Mouse (Mus musculus): ENCODE results near the gene Rbm8a. TPM values are rescaled to one million over a fixed set of nuclear protein-coding genes. Genes with fewer than 3 reads are reported as not detected.

Gene Rbm8a
- polyA plus RNA-seq, 1 experiment from 2014 or later, result 115 TPM

DNA sequence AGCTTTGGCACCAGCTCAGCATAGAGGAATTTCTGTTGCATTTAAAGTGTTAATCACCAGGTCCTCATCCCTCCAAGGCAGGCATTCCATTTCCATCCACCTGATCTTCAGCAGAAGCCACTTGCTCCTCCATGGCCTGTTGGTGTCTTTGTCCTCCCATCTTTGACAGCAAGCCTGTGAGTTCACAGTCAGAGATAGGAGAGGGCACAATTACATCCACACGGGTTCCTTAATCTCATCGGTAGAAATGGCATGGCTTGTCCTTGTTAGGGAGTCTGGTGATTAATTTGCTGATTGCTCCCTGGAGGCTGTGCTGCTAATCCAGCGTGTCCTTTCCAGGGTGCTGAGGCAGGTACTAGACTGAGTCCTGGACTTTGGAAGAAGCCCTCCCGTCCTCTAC, 43.8 kb downstream of the Rbm8a start:
- H3K27ac ChIP-seq (ENCODE audit: low read depth, low read length), result no peak overlapping the region
- 64% methylated on average over 4 of the region's 4 CpGs for WGBS
- no peaks in the 10 kb centered on the region for H3K27me3 ChIP-seq (ENCODE audit: control insufficient read depth, insufficient read depth, low read length)
- no peak for ATAC-seq (ENCODE audit: low read depth)
- no peak overlapping the region for H3K4me2 ChIP-seq (ENCODE audit: low read depth, low read length)
- H3K4me3 ChIP-seq (ENCODE audit: low read depth, low read length), result no peak overlapping the region
- H3K4me1 ChIP-seq (ENCODE audit: control insufficient read depth, insufficient read depth, low read length), result no peaks in the 10 kb centered on the region
- no peaks in the 10 kb centered on the region for H3K36me3 ChIP-seq (ENCODE audit: control insufficient read depth, insufficient read depth, low read length)
- H3K9me3 ChIP-seq (ENCODE audit: control insufficient read depth, low read length), result no peaks in the 10 kb centered on the region
- H3K9ac ChIP-seq (replicated peaks; ENCODE audit: low read depth, low read length), result no peak overlapping the region

DNA sequence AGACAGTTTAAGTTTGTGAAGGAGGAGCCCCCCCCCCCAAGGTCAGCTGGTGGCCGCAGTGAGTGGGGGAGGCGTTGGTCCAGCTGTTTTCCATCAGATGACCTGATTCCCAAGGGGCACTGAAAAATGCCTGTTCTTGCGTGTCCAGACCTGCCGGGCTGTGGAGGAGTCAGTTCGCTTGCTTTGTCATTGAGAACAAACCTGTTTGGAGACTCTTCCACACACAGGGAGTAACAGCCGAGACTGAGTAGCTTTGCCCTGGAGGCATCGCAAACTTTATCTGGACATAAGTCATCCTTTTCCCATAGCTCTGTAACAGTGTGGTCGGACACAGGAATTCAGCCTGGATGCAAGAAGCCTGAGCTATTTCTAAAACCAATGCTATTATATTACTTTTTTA, 44.7 kb downstream of the Rbm8a start:
- ATAC-seq (ENCODE audit: low read depth), result no peak
- no peak overlapping the region for H3K4me2 ChIP-seq (ENCODE audit: low read depth, low read length)
- no peaks in the 10 kb centered on the region for H3K4me1 ChIP-seq (ENCODE audit: control insufficient read depth, insufficient read depth, low read length)
- H3K9ac ChIP-seq (replicated peaks; ENCODE audit: low read depth, low read length), result no peak overlapping the region
- no peaks in the 10 kb centered on the region for H3K9me3 ChIP-seq (ENCODE audit: control insufficient read depth, low read length)
- no peak overlapping the region for H3K27ac ChIP-seq (ENCODE audit: low read depth, low read length)
- no peaks in the 10 kb centered on the region for H3K27me3 ChIP-seq (ENCODE audit: control insufficient read depth, insufficient read depth, low read length)
- WGBS, result 68% methylated on average over 8 of the region's 8 CpGs
- no peaks in the 10 kb centered on the region for H3K36me3 ChIP-seq (ENCODE audit: control insufficient read depth, insufficient read depth, low read length)
- H3K4me3 ChIP-seq (ENCODE audit: low read depth, low read length), result no peak overlapping the region

DNA sequence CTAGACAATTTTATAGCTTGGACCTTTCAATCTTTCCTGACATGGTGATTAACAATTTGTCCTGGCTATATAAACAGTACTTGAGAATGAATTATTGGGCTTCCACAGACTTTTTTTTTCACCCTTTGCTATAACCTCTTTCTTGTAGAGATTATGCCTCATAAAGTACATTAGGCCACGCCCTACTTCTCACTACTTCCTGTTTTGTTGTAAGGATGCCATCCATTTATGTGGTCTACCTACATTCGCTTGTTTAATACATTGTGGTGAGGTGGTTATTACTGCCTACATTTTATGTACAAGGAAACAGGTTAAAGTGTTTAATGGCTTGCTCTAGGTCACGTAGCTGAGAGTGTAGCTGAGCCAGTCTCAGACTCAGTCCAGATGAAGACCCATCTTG, 45.4 kb downstream of the Rbm8a start:
- Histone ChIP-seq H3K27me3 (ENCODE audit: control insufficient read depth, insufficient read depth, low read length) (no peaks in the 10 kb centered on the region), H3K27ac (ENCODE audit: low read depth, low read length) (no peak overlapping the region), H3K9ac (replicated peaks; ENCODE audit: low read depth, low read length) (no peak overlapping the region), H3K4me2 (ENCODE audit: low read depth, low read length) (no peak overlapping the region), H3K4me1 (ENCODE audit: control insufficient read depth, insufficient read depth, low read length) (no peaks in the 10 kb centered on the region), H3K36me3 (ENCODE audit: control insufficient read depth, insufficient read depth, low read length) (no peaks in the 10 kb centered on the region), H3K9me3 (ENCODE audit: control insufficient read depth, low read length) (no peaks in the 10 kb centered on the region), H3K4me3 (ENCODE audit: low read depth, low read length) (no peak overlapping the region)
- no peak for ATAC-seq (ENCODE audit: low read depth)
- 70% methylated on average over 3 of the region's 3 CpGs for WGBS

DNA sequence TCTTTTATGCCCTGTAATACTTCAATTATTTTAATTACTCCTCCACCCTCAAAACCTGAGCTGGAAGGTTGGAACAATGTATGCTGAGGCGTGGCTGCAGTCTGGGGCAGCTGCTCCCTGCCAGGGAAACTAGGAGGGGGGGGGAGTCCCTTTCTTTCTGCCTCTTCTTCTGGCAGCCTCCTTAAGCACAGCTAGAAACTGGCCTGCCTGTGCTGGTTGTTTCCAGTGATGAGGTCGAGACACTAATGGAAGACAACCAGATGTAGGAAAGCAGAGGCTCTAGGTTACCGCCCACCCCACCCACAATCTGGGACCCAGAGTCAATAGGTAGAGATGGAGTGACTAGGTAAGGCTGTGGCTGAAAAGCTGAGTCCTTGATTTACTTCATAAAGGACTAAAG, 46.0 kb downstream of the Rbm8a start:
- Histone ChIP-seq H3K4me3 (ENCODE audit: low read depth, low read length) (no peak overlapping the region), H3K4me2 (ENCODE audit: low read depth, low read length) (no peak overlapping the region), H3K4me1 (ENCODE audit: control insufficient read depth, insufficient read depth, low read length) (no peaks in the 10 kb centered on the region), H3K9ac (replicated peaks; ENCODE audit: low read depth, low read length) (no peak overlapping the region), H3K27ac (ENCODE audit: low read depth, low read length) (no peak overlapping the region), H3K36me3 (ENCODE audit: control insufficient read depth, insufficient read depth, low read length) (no peaks in the 10 kb centered on the region), H3K27me3 (ENCODE audit: control insufficient read depth, insufficient read depth, low read length) (no peaks in the 10 kb centered on the region), H3K9me3 (ENCODE audit: control insufficient read depth, low read length) (no peaks in the 10 kb centered on the region)
- WGBS, result 32% methylated on average over 3 of the region's 3 CpGs
- no peak for ATAC-seq (ENCODE audit: low read depth)

DNA sequence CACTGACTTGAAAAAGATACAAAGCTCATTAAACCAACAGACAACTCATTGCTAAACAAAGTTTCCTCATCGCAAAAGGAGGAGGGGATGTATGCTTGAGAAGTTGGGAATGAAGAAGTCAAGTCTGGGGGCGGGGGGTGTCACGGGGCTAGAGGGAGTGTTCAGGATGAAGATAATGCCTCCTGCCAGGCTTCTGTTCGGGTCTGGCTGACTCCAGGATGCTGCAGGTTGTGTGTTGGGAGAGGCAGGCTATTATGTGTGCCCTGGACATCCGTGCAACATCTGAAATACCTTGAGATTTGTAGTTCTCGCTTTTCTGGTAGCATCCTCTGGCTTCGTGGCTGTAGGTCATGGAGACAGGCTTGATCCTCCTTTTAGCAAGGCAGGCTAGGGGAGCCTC, 48.7 kb downstream of the Rbm8a start:
- no peak overlapping the region for H3K27ac ChIP-seq (ENCODE audit: low read depth, low read length)
- no peaks in the 10 kb centered on the region for H3K36me3 ChIP-seq (ENCODE audit: control insufficient read depth, insufficient read depth, low read length)
- no peak overlapping the region for H3K9ac ChIP-seq (replicated peaks; ENCODE audit: low read depth, low read length)
- H3K4me1 ChIP-seq (ENCODE audit: control insufficient read depth, insufficient read depth, low read length), result no peaks in the 10 kb centered on the region
- no peak overlapping the region for H3K4me3 ChIP-seq (ENCODE audit: low read depth, low read length)
- no peak for ATAC-seq (ENCODE audit: low read depth)
- no peaks in the 10 kb centered on the region for H3K9me3 ChIP-seq (ENCODE audit: control insufficient read depth, low read length)
- H3K4me2 ChIP-seq (ENCODE audit: low read depth, low read length), result no peak overlapping the region
- 69% methylated on average over 7 of the region's 7 CpGs for WGBS
- H3K27me3 ChIP-seq (ENCODE audit: control insufficient read depth, insufficient read depth, low read length), result no peaks in the 10 kb centered on the region

DNA sequence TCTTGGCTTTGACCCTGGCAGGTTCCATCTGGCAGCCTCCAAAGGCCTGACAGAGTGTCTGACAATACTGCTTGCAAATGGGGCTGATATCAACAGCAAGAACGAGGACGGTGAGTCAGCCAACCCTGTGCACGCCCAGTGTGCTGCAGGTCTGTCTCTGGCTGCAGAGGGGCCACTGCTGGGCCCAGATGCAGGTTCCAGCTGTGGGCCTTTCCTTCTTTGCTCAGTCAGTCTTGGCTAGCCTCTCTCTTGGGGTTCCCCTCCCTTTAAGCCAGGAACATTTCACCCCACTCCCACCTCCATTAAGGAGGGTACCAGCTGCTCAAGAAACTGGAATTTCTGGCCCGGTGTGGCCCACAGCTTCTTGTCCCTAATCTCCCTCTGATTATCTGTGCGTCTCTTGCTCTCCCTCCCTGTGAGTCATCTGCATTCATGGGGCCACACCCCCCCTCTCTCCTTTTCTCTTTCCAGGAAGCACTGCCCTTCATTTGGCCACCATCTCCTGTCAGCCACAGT, 49.5 kb downstream of the Rbm8a start:
- no peak overlapping the region for H3K4me3 ChIP-seq (ENCODE audit: low read depth, low read length)

DNA sequence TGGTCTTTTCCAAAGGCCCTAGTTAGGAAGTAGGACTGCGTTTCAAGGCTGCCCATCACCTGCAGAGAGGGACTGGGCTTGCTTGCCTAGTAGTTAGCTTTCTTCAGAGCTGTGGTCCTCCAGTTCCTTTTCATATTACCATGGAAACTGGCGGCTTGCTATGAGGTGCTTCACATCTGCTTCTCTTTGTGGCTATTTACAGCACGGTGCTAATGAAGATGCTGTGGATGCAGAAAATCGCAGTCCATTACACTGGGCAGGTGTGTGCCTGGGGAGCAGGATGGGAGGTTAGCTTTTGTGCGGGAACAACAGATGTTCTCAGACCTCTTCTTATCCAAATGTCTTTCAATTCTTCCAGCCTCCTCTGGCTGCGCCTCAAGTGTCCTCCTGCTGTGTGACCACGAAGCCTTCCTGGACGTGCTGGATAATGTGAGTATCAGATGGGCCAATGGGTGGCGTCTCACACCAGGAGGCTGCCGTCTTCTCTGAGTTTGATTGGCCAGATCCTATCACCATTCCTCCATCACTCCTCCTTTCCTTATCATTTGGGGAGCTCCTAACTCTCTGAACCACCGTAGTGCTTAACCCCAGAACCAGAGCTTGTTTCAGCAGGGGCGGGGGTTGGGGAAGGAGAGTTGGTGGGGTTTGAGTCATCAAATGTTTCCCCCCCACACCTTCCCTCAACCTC, 50.7 kb downstream of the Rbm8a start:
- H3K4me2 ChIP-seq (ENCODE audit: low read depth, low read length), result no peak overlapping the region
- 0 out of 2 replicates have a peak, but pooled peaks have one; percentile 24 for ATAC-seq (ENCODE audit: low read depth)

More for the DNA sequence above, 49.5 kb downstream of the Rbm8a start:
- Histone ChIP-seq H3K36me3 (ENCODE audit: control insufficient read depth, insufficient read depth, low read length) (no peaks in the 10 kb centered on the region), H3K27me3 (ENCODE audit: control insufficient read depth, insufficient read depth, low read length) (no peaks in the 10 kb centered on the region), H3K27ac (ENCODE audit: low read depth, low read length) (no peak overlapping the region), H3K4me1 (ENCODE audit: control insufficient read depth, insufficient read depth, low read length) (no peaks in the 10 kb centered on the region), H3K9me3 (ENCODE audit: control insufficient read depth, low read length) (no peaks in the 10 kb centered on the region), H3K9ac (replicated peaks; ENCODE audit: low read depth, low read length) (no peak overlapping the region), H3K4me2 (ENCODE audit: low read depth, low read length) (no peak overlapping the region)
- WGBS, result 41% methylated on average over 5 of the region's 5 CpGs
- no peak for ATAC-seq (ENCODE audit: low read depth)

More for the DNA sequence above, 50.7 kb downstream of the Rbm8a start:
- WGBS, result 15% methylated on average over 12 of the region's 12 CpGs
- H3K4me1 ChIP-seq (ENCODE audit: control insufficient read depth, insufficient read depth, low read length), result no peaks in the 10 kb centered on the region
- H3K27ac ChIP-seq (ENCODE audit: low read depth, low read length), result no peak overlapping the region
- no peak overlapping the region for H3K4me3 ChIP-seq (ENCODE audit: low read depth, low read length)
- H3K9me3 ChIP-seq (ENCODE audit: control insufficient read depth, low read length), result no peaks in the 10 kb centered on the region
- H3K9ac ChIP-seq (replicated peaks; ENCODE audit: low read depth, low read length), result no peak overlapping the region
- H3K27me3 ChIP-seq (ENCODE audit: control insufficient read depth, insufficient read depth, low read length), result no peaks in the 10 kb centered on the region
- H3K36me3 ChIP-seq (ENCODE audit: control insufficient read depth, insufficient read depth, low read length), result no peaks in the 10 kb centered on the region

Other genes starting within 250 kb of the Rbm8a start
- gene BC107364, start 177.6 kb upstream of the Rbm8a start, polyA plus RNA-seq (2014; fragmentation: Nextera tagmentation; extraction: Ambion mirVana), result not detected in 2 replicates
- gene Hfe2, start 104.8 kb upstream of the Rbm8a start, polyA plus RNA-seq (2014; fragmentation: Nextera tagmentation; extraction: Ambion mirVana), result 1.3 and 2.0 TPM in 2 replicates
- gene Txnip, start 72.0 kb upstream of the Rbm8a start, polyA plus RNA-seq (2014; fragmentation: Nextera tagmentation; extraction: Ambion mirVana), result 48.9 and 75.6 TPM in 2 replicates
- gene Gm16253, start 52.9 kb upstream of the Rbm8a start, polyA plus RNA-seq (2014; fragmentation: Nextera tagmentation; extraction: Ambion mirVana), result 0.90 and 1.2 TPM in 2 replicates
- gene Polr3gl, start 35.8 kb upstream of the Rbm8a start, polyA plus RNA-seq (2014; fragmentation: Nextera tagmentation; extraction: Ambion mirVana), result 20.5 and 22.9 TPM in 2 replicates
- 18.6 and 21.0 TPM in 2 replicates for gene Ankrd34a, start 33.3 kb upstream of the Rbm8a start, polyA plus RNA-seq (2014; fragmentation: Nextera tagmentation; extraction: Ambion mirVana)
- 7.4 and 7.6 TPM in 2 replicates for gene Lix1l, start 28.8 kb upstream of the Rbm8a start, polyA plus RNA-seq (2014; fragmentation: Nextera tagmentation; extraction: Ambion mirVana)
- gene Pex11b, start 5.4 kb downstream of the Rbm8a start, polyA plus RNA-seq (2014; fragmentation: Nextera tagmentation; extraction: Ambion mirVana), result 58.3 and 59.6 TPM in 2 replicates
- 0.15 TPM in 1 of 2 replicates, not detected in the other for gene Gm42957, start 5.5 kb downstream of the Rbm8a start, polyA plus RNA-seq (2014; fragmentation: Nextera tagmentation; extraction: Ambion mirVana)
- gene Itga10, start 15.7 kb downstream of the Rbm8a start, polyA plus RNA-seq (2014; fragmentation: Nextera tagmentation; extraction: Ambion mirVana), result 1.0 and 1.3 TPM in 2 replicates
- gene Ankrd35, start 40.2 kb downstream of the Rbm8a start, polyA plus RNA-seq (2014; fragmentation: Nextera tagmentation; extraction: Ambion mirVana), result 0.83 and 1.0 TPM in 2 replicates
- 20.9 and 24.7 TPM in 2 replicates for gene Pias3, start 66.5 kb downstream of the Rbm8a start, polyA plus RNA-seq (2014; fragmentation: Nextera tagmentation; extraction: Ambion mirVana)
- 19.1 and 21.7 TPM in 2 replicates for gene Nudt17, start 78.6 kb downstream of the Rbm8a start, polyA plus RNA-seq (2014; fragmentation: Nextera tagmentation; extraction: Ambion mirVana)
- 32.4 and 35.3 TPM in 2 replicates for gene Polr3c, start 97.7 kb downstream of the Rbm8a start, polyA plus RNA-seq (2014; fragmentation: Nextera tagmentation; extraction: Ambion mirVana)
- 81.9 and 86.5 TPM in 2 replicates for gene Rnf115, start 97.7 kb downstream of the Rbm8a start, polyA plus RNA-seq (2014; fragmentation: Nextera tagmentation; extraction: Ambion mirVana)
- not detected in 2 replicates for gene Pdzk1, start 199.4 kb downstream of the Rbm8a start, polyA plus RNA-seq (2014; fragmentation: Nextera tagmentation; extraction: Ambion mirVana)
- gene Cd160, start 199.4 kb downstream of the Rbm8a start, polyA plus RNA-seq (2014; fragmentation: Nextera tagmentation; extraction: Ambion mirVana), result 0.41 and 0.48 TPM in 2 replicates